Comparison of ENCODE assay signal across 24 mouse cellular contexts in the genomic region with DNA sequence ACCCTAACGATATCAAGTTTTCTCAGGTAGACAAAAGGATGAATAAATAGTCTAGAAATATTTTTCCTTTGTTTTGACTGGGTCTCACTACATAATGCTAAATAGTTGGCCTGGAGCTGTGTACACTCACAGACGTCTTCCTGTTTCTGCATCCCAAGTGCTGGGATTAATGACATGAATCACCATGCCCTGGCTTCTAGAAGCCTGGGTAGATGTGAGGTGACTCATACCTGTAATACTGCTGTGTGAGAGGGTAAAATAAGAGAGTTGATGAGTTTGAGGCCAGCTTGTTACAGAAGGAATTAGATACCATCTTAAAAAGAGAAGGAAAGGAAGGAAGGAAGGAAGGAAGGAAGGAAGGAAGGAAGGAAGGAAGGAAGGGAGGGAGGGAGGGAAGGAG.
"Had no signal": no experiment of that assay in that cellular context is flagged by ENCODE, and none has a peak within 500 bp of the region (broad histone marks: within the 10 kb centered on the region; RNA-seq: fewer than 3 reads in every experiment).

No protein-coding gene starts in this region.

- H3K27me3 ChIP-seq: heart, embryonic 12.5 days; hindbrain, embryonic 13.5 days; hindbrain, embryonic 15.5 days; limb, embryonic 12.5 days; liver, embryonic 13.5 days; liver, embryonic 15.5 days had no signal

- H3K36me3 ChIP-seq: heart, embryonic 10.5 days; heart, embryonic 12.5 days; hindbrain, embryonic 13.5 days; hindbrain, embryonic 15.5 days; limb, embryonic 10.5 days; limb, embryonic 12.5 days; liver, embryonic 13.5 days; liver, embryonic 15.5 days had no signal

- H3K9ac ChIP-seq: heart, embryonic 12.5 days; hindbrain, embryonic 13.5 days; hindbrain, embryonic 15.5 days; limb, embryonic 12.5 days; liver, embryonic 13.5 days; liver, embryonic 15.5 days; liver, postnatal 0 days had no signal

- ATAC-seq: hindbrain, postnatal 0 days; intestine, embryonic 16.5 days; liver, postnatal 0 days had no signal

- H3K27ac ChIP-seq: heart, embryonic 10.5 days; hindbrain, embryonic 13.5 days; hindbrain, embryonic 15.5 days; hindbrain, postnatal 0 days; layer of hippocampus, adult 2 months; left cerebral cortex, adult 2 months; limb, embryonic 10.5 days; limb, embryonic 12.5 days; liver, embryonic 13.5 days; liver, embryonic 15.5 days had no signal

- H3K4me1 ChIP-seq: heart, embryonic 10.5 days; heart, embryonic 12.5 days; hindbrain, embryonic 13.5 days; hindbrain, embryonic 15.5 days; limb, embryonic 10.5 days; limb, embryonic 12.5 days; liver, embryonic 13.5 days; liver, embryonic 15.5 days had no signal

- H3K4me2 ChIP-seq: heart, embryonic 12.5 days; hindbrain, embryonic 13.5 days; hindbrain, embryonic 15.5 days; limb, embryonic 12.5 days; liver, embryonic 11.5 days; liver, embryonic 13.5 days; liver, embryonic 15.5 days had no signal

- H3K4me3 ChIP-seq: heart, embryonic 10.5 days; heart, embryonic 12.5 days; hindbrain, embryonic 13.5 days; hindbrain, embryonic 15.5 days; layer of hippocampus, adult 2 months; left cerebral cortex, adult 2 months; limb, embryonic 10.5 days; limb, embryonic 12.5 days; liver, embryonic 13.5 days; liver, embryonic 15.5 days had no signal

- DNase-seq: gastrocnemius, postnatal 14 days; gastrocnemius, postnatal 36 days; heart, adult 18-20 months; heart, postnatal 10 days; kidney, adult 18-20 months; kidney, adult 8-10 months; kidney, postnatal 10 days; kidney, postnatal 25 days; kidney, postnatal 4 days; liver; liver, embryonic 13.5 days; liver, postnatal 0 days had no signal

- H3K9me3 ChIP-seq: heart, embryonic 10.5 days; heart, embryonic 12.5 days; hindbrain, embryonic 13.5 days; hindbrain, embryonic 15.5 days; limb, embryonic 10.5 days; limb, embryonic 12.5 days; liver, embryonic 13.5 days; liver, embryonic 15.5 days had no signal
